Mouse (Mus musculus) v-Abl transformed pro-B cells (cell line): Measurements from ENCODE around the gene Dvl1.

ENCODE experiments used
- in situ Hi-C, 2 experiments: fragments of 400-800 bp; cut with MboI; formaldehyde crosslinking; loops; one replicate each; pipeline ENCODE4 v1.15.1; 2025; ENCODE audit not compliant: unreplicated experiment in 2 of 2

The Dvl1 gene

DNA sequence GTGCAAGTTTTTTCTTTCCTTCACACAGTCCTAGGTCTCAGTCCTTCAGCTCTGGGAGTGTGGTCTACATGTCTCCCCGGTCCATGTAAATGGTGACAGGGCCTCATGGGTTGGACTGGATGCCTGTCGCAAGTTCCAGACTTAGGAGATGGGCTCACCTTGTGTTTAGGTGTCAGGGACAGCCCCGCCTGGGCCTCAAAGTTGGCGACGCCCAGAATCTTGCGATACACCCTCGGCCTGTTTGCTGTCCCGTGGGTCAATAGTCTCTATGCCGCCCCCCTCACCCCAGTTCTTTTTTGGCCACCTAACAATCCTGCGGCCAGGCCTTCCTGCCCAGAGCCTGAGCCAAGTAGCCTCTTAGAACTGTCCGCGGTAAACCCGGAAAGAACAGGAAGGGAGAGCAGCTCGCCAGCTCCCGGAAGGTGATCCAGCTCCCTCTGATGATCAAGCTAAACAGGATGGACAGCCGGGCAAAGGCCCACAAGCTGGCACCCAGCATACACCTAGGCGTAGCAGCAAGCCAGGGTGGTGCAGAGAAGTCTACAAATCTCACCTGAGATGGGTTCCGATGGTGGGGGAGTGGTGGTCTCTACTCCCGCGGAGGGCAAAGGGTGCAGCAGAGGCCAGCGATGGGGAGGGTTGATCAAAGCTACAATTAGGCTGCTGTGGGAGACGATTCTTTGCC, 21.6 kb downstream of the Dvl1 start:
- in situ Hi-C loops, result no loop called here

DNA sequence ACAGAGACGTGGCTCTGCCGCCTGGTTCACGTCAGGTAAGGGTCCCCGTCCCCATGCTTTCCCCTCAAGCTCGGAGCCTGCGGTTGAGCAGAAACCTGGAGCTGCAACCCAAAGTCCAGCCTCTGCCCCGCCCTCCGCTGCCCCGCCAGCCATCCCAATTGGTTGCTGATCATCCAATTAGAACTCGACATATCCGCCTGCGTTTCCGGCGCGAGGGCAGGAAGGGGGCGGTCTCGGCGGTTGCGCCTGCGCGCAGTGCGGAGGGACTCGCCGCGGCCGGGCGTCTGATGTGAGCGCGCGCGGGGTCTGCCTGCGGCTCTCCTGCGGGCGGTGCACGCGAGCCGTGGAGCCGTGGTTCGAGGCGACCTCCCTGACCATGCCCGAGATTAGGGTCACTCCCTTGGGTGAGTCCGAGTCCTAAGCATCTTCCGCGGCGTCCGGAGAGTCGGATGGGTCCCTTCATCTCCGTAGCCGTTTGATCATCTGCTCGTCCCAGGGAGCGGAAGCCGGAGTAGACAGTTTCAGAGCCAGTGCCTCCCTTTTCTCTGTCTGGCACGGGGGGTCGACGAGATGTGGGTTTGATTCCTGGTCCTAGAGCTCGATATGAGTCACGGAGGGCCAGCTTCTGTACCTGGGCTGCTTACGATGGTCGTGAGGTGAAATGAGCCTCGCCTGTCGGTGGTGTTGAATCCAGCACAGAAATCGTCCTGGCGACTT, 22.3 kb downstream of the Dvl1 start, which contains the start of the genes Cptp and Ints11:
TSS of gene Cptp (minus strand) at position 124 of the 717 bp plus-strand sequence.
TSS of gene Ints11 (plus strand) at position 230 of the 717 bp plus-strand sequence.
- in situ Hi-C loops, result no loop called here

DNA sequence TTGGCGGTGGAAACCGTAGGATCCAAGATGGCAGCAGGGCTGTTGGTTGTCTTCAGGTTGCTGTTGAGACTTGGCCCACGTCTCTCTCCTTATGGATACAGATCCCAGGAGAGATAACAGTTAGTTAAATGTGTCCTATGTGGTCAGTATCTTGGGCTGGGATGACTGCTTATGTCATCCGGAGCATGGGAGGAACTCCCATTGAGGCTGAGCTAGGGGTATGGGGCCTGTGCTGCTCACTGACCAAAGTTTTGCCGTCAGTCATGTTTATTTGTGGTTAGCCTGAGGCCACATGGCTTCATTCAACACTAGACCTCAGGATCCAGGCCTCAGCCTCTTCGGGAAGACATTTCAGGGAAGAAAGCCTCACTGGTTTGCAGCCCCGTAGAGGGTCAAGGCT, 24.2 kb downstream of the Dvl1 start:
- in situ Hi-C loops, result no loop called here

DNA sequence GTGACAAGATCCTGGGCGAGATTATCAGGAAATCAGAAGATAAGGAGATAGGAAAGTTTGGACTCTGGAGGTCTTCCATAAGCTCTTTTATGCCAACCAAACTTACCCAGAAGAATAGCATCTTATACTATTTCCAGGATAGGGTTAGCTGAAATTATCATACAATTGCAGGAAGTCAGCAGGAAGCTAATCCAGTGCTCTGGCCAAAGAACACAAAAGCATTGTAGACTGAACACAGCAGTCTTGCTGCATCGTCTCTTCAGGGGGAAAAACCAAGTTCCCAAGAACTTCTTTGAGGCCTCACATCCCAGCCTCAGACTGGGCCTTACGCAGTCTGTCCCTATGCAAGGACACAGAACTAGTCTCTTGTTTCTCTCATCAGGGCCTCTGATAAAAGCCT, 36.4 kb downstream of the Dvl1 start:
- in situ Hi-C loops, result no loop called here

DNA sequence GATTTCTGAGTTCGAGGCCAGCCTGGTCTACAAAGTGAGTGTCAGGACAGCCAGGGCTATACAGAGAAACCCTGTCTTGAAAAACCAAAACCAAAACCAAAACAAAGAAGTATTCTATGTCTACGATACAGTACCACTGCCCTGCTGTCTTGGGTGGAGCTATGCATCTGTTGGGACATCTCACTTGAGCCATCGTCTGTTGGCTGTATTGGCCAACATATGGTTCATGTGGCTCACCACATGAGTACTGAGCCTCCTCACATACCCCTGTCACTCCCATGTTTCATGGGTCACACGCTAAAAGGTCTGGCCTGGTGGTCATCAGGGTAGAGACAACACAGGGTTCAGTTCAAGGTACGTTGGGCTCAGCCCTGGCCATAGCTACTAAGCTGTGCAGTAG, 39.1 kb downstream of the Dvl1 start:
- in situ Hi-C loops, result no loop called here

DNA sequence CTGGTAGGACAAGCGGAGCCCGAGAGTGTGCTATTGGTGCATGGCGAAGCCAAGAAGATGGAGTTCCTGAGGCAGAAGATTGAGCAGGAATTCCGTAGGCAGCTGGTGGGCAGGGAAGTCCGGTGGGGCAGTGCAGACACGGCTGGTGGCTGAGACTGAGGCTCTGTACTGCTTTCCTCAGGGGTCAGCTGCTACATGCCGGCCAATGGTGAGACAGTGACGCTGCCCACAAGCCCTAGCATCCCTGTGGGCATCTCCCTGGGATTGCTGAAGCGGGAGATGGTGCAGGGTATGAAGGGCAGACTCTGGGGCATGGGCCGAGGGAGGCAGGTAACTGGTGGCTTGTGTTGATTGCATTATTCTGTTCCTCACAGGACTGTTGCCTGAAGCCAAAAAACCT, 40.5 kb downstream of the Dvl1 start:
- in situ Hi-C loops, result no loop called here

DNA sequence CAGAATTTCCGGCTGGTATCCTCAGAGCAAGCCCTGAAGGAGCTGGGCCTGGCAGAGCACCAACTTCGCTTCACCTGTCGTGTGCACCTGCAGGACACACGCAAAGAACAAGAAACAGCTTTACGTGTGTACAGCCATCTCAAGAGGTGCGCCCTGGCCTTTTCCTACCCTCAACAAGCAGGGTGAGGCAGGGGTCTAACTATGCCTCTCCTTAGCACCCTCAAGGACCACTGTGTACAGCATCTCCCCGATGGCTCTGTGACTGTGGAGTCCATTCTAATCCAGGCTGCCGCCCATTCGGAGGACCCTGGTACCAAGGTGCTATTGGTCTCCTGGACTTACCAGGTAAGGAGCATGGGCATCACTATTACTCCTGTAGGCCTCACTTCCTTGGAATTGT, 41.0 kb downstream of the Dvl1 start:
- in situ Hi-C loops, result no loop called here

DNA sequence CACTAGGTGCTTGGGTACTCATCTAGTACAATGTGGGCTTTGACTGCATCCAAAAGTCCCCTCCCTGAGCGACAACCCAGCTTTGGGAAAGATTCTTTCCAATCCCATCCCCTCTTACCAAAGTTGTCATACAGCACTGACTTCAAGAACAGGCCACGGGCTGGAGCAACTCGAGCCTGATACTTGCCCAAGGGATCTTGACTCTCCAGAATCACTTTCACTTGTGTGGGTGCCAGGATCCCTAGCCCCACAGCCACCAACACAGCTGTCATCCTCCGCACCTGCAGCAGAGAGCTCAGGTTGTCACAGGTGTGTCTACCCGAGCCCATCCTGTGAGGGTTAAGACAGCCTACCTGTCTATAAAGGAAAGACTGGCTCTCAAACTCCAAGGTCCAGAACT, 42.1 kb downstream of the Dvl1 start:
- in situ Hi-C loops, result no loop called here

DNA sequence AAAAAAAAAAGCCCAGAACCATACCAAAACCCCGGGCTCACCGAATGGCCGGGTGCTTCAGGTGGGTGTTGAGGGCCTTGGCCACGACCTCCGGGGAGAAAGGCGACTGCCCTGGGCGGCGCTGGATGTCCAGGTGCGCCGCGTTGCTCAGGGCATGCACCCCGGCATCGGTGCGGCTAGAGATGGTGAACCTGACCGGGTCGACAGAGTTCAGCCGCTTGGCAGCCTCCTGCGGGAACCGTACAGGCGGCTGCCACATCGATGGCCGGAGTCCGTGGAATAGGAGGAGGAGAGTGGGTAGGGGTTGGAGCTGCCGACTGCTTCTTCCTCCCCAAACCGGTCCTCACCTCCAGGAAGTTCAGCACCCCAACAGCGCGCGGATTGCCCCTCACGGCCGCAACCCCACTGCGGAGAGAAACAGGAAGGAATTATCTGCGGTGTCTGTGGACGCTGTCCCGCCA, 43.8 kb downstream of the Dvl1 start:
- in situ Hi-C loops, result loop anchor here in 1 of 2 experiments (5.0 kb wide), 1 partner anchor 51 kb away; the partner anchor contains the start of gene Ube2j2

DNA sequence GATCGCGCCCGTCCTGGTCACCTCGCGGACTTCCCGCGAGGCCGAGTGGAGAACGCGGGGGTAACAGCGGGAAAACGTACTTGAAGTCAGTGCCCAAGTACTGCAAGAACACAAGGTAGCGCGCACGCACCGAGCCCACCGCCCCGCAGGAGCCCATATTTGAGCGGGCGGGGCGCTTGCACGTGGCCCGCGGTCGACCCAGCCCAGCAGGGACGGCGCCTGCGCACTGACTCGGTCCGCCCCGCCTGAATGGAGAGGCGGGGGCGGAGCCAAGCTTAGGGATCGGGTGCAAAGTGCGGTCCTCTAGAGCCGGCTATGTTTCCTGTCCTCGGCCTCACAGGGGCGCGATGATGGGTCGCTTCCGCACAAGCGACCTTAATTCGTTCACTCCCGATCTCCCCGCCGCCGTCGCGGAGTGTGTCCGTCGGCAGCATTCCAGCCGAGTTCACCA, 44.4 kb downstream of the Dvl1 start, which contains the start of the genes Pusl1 and Acap3:
TSS of gene Pusl1 (minus strand) at position 231 of the 451 bp plus-strand sequence.
TSS of gene Acap3 (plus strand) at position 272 of the 451 bp plus-strand sequence.
- in situ Hi-C loops, result loop anchor here in 1 of 2 experiments (5.0 kb wide), 1 partner anchor 51 kb away; the partner anchor contains the start of gene Ube2j2

DNA sequence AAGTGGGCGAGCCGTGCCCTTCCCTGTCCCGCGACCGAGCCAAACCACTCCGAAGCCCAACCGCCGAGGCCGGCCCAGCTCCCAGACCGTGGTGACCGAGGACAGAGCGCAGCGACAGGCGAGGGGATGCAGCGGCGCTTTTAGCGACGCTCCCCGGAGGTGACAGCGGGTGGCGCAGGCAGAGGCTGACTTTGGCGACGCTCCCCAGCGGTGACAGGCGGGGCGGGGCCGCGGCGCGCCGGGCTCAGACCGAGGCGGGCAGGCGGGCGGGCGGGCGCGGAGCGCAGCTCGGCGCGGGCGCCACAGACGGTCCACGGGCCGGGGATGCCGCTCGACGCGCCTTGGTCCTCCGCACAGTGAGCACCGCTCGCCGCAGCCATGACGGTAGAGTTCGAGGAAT, 44.8 kb downstream of the Dvl1 start:
- in situ Hi-C loops, result loop anchor here in 1 of 2 experiments (5.0 kb wide), 1 partner anchor 50 kb away; the partner anchor contains the start of gene Ube2j2

DNA sequence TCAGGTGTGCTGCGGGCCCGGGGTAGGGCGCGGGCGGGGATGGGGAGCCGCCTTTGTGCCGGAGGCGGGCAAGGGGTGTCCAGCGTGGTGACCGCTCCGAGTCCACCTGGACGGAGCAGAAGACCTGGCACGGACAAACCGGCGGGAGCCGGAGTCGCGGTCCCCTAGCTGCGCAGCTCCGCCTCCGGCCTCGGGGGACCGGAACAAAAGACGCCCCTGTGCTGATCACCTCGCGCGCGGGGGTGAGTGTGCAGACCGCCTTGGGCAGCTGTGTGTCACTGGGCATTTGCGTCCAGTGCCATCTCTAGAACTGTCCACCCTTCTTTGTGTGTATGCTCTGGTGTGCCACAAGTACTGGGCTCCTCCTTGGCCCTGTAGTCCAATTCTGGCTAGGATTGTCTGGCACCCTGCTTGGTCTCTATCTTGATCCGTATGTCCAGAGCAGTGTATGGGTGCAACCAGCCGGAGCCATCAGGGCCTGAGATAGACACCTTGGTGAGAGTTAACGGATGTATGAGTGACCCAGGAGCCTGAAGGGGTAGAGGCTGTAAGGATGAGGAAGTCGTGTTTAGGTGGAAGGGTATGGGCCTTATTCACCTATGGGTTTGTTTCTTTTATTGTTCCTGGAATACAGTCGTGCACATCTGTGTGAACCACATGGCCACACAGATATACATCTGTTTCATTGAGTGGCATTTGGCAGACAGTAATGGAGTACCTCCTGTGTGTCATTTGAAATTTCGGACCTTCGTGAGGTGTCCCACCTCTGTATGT, 45.4 kb downstream of the Dvl1 start:
- in situ Hi-C loops, result loop anchor here in 1 of 2 experiments (5.0 kb wide), 1 partner anchor 50 kb away; the partner anchor contains the start of gene Ube2j2

DNA sequence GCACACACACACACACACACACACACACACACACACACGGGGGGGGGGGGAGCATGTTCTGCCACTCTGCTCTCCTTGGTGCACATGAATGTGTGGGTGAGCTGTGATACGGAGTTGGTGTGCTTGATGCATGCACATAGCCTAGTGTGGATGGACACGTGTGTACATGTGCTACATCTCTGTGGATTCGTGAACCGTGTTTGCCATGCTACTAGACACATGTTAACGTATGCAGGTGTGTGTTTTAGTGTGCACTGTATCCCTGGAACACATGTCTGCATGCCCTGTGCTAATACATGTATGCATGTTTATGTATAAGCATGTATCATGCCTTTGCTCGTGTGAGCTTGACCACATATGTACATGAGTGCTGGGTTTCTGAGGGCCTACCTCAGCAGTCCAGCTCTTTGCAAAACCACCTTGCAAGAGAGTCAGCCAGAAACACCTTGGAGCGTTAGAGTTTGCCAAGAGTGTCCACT, 46.0 kb downstream of the Dvl1 start:
- in situ Hi-C loops, result loop anchor here in 1 of 2 experiments (5.0 kb wide), 1 partner anchor 49 kb away; the partner anchor contains the start of gene Ube2j2

DNA sequence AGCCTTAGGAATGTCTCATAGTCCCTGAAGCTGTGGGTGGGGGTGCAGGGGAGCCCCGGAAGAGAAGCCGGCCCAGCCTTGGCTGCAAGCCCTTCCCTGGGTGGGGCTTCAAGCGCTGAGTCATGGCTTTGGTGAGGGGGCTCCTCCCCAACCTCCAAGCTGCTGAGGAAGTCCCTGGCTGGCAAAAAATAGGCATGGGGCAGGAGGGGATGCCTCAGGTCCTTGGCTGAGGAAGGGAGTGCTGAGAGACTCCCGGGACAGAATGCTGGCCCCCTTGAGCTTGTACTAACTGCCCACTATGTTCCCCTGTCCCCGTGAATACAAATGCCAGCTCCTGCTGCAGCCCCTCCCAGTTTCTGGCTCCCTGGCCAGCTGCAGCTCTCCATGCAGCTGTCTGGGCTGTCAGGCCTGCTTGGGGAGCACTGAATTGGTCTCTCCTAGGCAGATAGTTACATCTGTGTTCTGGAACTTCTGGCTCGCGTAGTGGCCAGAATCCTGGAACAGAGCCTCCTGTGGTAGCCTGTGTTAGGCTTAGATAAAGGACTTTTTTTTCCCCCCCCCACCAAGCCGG, 47.2 kb downstream of the Dvl1 start:
- in situ Hi-C loops, result loop anchor here in 1 of 2 experiments (5.0 kb wide), 1 partner anchor 48 kb away; the partner anchor contains the start of gene Ube2j2

DNA sequence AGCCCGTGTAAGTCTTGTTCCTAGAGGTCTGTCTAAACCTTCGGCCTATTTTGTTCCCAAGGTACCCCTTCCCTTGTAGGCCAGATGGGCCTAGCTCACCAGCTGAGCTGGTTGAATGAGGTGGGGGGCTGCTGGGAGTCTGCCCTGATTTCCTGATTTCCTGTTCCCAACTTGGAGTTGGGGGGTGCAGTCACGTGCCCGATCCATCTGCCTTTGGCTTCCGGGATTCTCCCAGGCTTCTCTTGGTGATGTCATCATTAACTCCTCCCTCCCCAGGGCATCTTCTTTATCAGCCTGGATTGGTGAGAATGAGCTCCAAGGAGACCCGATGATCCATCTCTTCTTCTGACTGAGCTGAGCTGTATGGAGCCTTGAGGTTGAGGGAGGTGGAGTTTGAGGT, 48.0 kb downstream of the Dvl1 start:
- in situ Hi-C loops, result no loop called here

DNA sequence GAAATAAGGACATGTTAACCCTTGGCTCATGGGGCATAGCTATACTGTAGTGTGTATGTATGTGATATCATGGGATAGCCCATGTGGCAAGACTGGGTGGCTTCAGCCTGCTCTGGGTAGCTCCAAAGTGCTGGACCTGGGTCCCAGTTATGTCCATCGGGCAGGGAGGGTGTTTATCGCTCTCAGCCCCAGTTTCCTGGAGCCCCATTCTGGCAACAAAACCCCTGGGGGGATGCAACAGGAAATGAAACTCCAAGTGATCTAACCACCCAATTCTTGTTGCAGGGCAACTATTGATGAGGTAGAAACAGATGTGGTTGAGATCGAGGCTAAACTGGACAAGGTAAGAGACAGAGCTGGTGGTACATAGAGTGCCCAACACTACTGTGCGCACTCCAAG, 48.6 kb downstream of the Dvl1 start:
- in situ Hi-C loops, result no loop called here

DNA sequence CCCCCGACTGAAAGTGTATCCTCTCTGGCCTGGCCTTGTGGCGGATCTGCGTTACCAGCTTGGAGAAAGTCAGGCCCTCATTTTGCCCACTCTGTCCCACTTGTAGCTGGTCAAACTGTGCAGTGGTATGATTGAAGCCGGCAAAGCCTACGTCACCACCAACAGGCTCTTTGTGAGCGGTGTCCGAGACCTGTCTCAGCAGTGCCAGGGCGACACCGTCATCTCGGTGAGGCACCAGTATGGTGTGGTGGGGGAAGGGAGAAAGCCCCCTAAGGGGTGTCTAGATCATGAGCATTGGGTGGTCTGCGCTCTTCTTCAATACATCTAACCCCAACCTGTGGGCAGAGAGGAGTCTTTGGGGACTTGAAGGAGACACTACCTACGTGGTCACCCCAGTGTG, 49.3 kb downstream of the Dvl1 start:
- in situ Hi-C loops, result no loop called here

DNA sequence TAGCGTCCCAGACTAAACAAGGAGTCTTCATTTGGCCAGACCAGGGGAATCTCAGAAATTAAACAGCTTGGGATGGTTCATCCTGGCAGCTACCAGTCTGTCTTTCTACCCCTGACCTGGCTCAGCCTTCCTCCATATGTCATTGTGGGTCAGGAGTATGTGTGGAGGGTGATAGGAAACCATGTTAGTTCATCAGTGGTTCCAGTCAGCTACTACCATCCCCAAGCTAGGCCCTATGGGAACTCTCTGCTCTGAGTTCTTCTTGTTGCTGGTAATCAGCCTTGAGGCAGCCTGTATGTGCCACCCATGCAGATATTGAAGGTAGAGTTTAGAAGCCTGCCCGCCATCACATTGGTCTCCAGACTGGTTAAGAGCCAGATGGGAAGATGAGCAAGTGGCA, 51.1 kb downstream of the Dvl1 start:
- in situ Hi-C loops, result no loop called here

DNA sequence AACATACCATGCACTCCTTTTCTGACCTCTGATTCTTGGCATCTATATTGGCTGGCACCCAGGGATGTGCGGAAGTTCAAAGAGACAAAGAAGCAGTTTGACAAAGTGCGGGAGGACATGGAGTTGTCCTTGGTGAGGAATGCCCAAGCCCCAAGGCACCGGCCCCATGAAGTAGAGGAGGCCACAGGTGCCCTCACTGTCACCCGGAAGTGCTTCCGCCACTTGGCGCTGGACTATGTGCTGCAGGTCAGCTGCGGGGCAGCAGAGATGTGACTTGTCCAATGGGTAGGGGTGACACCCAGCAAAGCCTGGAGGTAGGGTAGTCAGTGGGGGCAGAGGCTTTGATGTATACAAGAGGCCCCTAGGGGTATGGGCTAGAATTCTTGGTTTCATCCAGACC, 52.2 kb downstream of the Dvl1 start:
- in situ Hi-C loops, result no loop called here

DNA sequence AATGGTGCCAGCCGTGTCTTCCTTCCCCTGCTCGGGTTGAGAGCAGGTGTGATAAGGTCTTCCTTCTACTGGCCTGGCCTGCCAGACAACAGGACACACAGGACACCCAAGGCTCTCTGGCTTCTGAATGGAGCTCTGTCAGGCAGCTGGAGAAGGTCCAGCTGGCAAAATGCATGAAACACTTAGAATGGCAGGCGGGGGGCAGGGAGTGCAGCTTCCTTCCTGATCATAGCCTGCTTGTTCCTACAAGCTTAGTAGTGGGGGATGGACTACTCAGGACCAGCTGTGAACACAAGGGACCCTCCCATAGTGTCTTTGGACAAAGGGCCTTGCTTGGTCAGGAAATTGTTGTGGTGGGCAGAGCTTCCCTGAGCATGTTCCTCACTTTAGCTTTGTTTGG, 54.0 kb downstream of the Dvl1 start:
- in situ Hi-C loops, result no loop called here
